Mouse (Mus musculus) brain, embryonic 14.5 days (tissue): ENCODE results near the gene Pcx.

ENCODE experiments used
- CTCF ChIP-seq: fragments of 200-500 bp; IDR thresholded peaks from 2 replicates; pipeline ENCODE4 v1.5.1; 2012; ENCODE audit warnings: inconsistent platforms, mild to moderate bottlenecking, moderate library complexity, borderline replicate concordance; ENCODE audit not compliant: insufficient read depth, insufficient read length; ENCODE audit errors: extremely low read depth
- POLR2A ChIP-seq: fragments of 200-500 bp; IDR thresholded peaks from 2 replicates; pipeline ENCODE4 v1.6.1; 2012; ENCODE audit warnings: mild to moderate bottlenecking, inconsistent platforms, borderline replicate concordance; ENCODE audit not compliant: poor library complexity, insufficient read depth, insufficient read length, severe bottlenecking; ENCODE audit errors: extremely low read depth

DNA sequence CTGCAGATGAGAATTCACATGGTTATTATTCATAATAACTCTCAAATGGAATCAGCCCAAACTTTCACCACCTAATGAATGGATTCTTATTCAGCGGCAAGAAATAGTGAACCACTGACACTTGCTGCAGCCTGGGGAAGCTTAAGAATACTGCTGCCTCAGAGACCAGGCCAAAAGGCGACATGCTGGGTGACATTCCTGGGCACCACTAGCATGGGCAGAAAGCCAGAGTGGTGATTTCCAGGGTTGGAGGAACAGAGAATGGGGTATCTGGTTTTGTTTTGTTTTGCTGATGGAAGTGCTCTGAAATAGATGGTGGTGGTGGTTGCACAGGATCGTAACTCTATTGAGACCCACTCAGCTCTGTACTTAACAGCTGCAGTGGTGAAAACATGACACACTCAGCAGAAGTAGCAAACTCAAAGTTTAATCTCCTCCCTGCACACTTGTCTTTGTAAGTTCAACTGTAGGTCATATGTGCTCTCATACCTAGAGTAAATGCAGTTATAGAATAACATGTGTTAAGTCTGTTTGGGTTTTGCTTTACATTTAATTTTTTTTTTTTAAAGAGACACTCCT, 38.1 kb downstream of the Pcx start:
- no peak for TF ChIP-seq CTCF
- no peak for TF ChIP-seq POLR2A
